Mouse (Mus musculus): ENCODE results near the gene Rnd1.

GRCm38 (mm10) chr15:98645057-98646026, 31.9 kb downstream of the Rnd1 start:
- TF ChIP-seq POLR2A (IDR thresholded peaks at IDR 0.05; ENCODE audit: extremely low read depth, insufficient read depth, low read length) (no peak), CTCF (IDR thresholded peaks at IDR 0.05; ENCODE audit: extremely low read depth, insufficient read depth, low read length) (no peak)

Data from cortical plate, adult 2 months (tissue).